Mouse (Mus musculus) erythroblast, embryonic 14.5 days (primary cell): ENCODE data around the gene Tada1.

Experiments
- GATA1 ChIP-seq: IDR thresholded peaks from 2 replicates; pipeline ENCODE4 v1.6.1; 2012; ENCODE audit warnings: low read length, inconsistent platforms, mixed read lengths
- TAL1 ChIP-seq: IDR thresholded peaks from 3 replicates; pipeline ENCODE4 v1.6.1; 2012; ENCODE audit warnings: low read length, inconsistent platforms, mixed read lengths

DNA sequence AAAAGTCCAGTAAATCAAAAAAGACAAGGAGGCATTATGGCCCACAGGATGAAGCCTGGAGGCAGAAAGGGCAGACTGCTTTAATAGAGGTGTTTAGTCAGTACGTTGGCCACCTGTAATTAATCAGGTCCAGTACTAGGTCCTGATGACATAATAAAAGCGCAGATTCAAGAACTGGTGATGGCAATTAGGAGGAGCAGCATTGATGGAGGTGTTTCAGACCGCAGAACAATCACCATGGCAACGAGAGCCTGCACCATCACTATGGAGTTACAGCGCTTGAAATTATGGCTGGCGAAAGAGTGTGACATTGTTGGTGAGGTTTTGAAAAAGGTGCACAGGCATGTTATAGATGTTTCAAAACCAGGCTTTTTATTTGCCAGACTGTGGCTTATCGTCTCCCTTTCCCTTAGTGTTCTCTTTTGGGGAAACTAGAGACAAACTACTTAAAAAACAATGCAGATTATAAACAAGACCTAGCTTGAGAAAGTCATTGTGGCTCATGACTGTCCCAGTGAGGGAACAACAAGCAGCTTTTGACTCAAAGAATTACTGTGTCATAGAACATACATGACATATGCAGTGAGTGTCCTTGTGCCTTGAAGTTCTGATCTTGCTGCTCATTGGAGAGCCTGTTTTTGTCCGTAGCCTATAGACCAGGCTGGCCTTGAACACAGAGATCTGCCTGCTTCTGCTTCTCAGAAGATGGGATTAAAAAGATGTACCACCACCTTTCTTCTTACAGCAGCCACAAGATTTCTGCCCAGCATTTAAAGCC, 34.4 kb upstream of the Tada1 start:
- TF ChIP-seq GATA1 (no peak), TAL1 (no peak)
